In genomic region chr9:106123599-106123998, GRCm38 (mm10) we compare ENCODE assay signal across 9 mouse cellular contexts. TPM values are rescaled to one million over a fixed set of nuclear protein-coding genes. Genes with fewer than 3 reads are reported as not detected.
A peak's percentile ranks its signal among the peaks of the same experiment; 100 is the strongest.
DNase-seq lines count a peak whose midpoint lies in the region; ATAC-seq and TF ChIP-seq lines count a peak whose summit lies in the region.
"Had no signal": no experiment of that assay in that cellular context is flagged by ENCODE, and none has a peak within 500 bp of the region (broad histone marks: within the 10 kb centered on the region; RNA-seq: fewer than 3 reads in every experiment).

No protein-coding gene starts in this region.

- WGBS in hindbrain, embryonic 11.5 days = 51% methylated on average over 4 of the region's 4 CpGs
- WGBS in hindbrain, embryonic 12.5 days = 50% methylated on average over 4 of the region's 4 CpGs

- no peaks in the 10 kb centered on the region for H3K9me3 ChIP-seq in hindbrain, embryonic 11.5 days (ENCODE audit: control insufficient read depth, low read length)
- H3K9me3 ChIP-seq in hindbrain, embryonic 12.5 days (replicated peaks) = no peaks in the 10 kb centered on the region
- 0 out of 2 replicates have a peak, but pooled peaks cover 3% of the 10 kb centered on the region for H3K9me3 ChIP-seq in E14TG2a.4 (ENCODE audit: low read length)

- no peaks in the 10 kb centered on the region for H3K36me3 ChIP-seq in hindbrain, embryonic 11.5 days (ENCODE audit: control insufficient read depth, insufficient read depth, low read length)
- no peaks in the 10 kb centered on the region for H3K36me3 ChIP-seq in hindbrain, embryonic 12.5 days
- H3K36me3 ChIP-seq in E14TG2a.4 (ENCODE audit: insufficient read depth, low read length) = no peaks in the 10 kb centered on the region
- H3K36me3 ChIP-seq: limb, embryonic 12.5 days had no signal

- H3K27ac ChIP-seq in hindbrain, embryonic 11.5 days (ENCODE audit: low read depth, low read length) = no peak overlapping the region
- no peak overlapping the region for H3K27ac ChIP-seq in hindbrain, embryonic 12.5 days
- H3K27ac ChIP-seq: limb, embryonic 12.5 days had no signal

- H3K4me1 ChIP-seq in hindbrain, embryonic 11.5 days (replicated peaks; ENCODE audit: control insufficient read depth, insufficient read depth, low read length) = peaks cover 12% of the 10 kb centered on the region; the same call in 1 of the 2 replicates
- H3K4me1 ChIP-seq in hindbrain, embryonic 12.5 days = peaks cover 19% of the 10 kb centered on the region
- peaks cover 17% of the 10 kb centered on the region for H3K4me1 ChIP-seq in E14TG2a.4 (replicated peaks; ENCODE audit: low read depth, low read length)

- H3K27me3 ChIP-seq in hindbrain, embryonic 11.5 days (ENCODE audit: control insufficient read depth, insufficient read depth, low read length) = no peaks in the 10 kb centered on the region
- no peaks in the 10 kb centered on the region for H3K27me3 ChIP-seq in hindbrain, embryonic 12.5 days
- H3K27me3 ChIP-seq in E14TG2a.4 (ENCODE audit: insufficient read depth, low read length) = no peaks in the 10 kb centered on the region
- H3K27me3 ChIP-seq: limb, embryonic 12.5 days had no signal

- H3K4me2 ChIP-seq in hindbrain, embryonic 11.5 days (replicated peaks; ENCODE audit: low read depth, low read length) = no peak overlapping the region
- no peak overlapping the region for H3K4me2 ChIP-seq in hindbrain, embryonic 12.5 days (replicated peaks)
- H3K4me2 ChIP-seq: limb, embryonic 12.5 days had no signal

- no peak for ATAC-seq in hindbrain, embryonic 11.5 days (ENCODE audit: low FRiP score)
- no peak for ATAC-seq in hindbrain, embryonic 12.5 days (ENCODE audit: low FRiP score)
- peak; percentile 81; the same call in 1 of the 2 replicates for ATAC-seq in megakaryocyte-erythroid progenitor cell, adult 5-6 weeks (replicated peaks; ENCODE audit: low FRiP score, low TSS enrichment, poor library complexity, severe bottlenecking)

- no peak overlapping the region for H3K4me3 ChIP-seq in hindbrain, embryonic 11.5 days (ENCODE audit: low read depth, low read length)
- H3K4me3 ChIP-seq in hindbrain, embryonic 12.5 days = no peak overlapping the region
- H3K4me3 ChIP-seq in E14TG2a.4 (replicated peaks; ENCODE audit: low read length) = no peak overlapping the region
- H3K4me3 ChIP-seq: erythroblast, embryonic 14.5 days; limb, embryonic 12.5 days had no signal

- TF ChIP-seq CTCF in E14TG2a.4 (conservative IDR thresholded peaks at IDR 0.05; ENCODE audit: low read length) = peak; percentile 50

- H3K9ac ChIP-seq in hindbrain, embryonic 11.5 days (ENCODE audit: low read depth, low read length) = no peak overlapping the region
- no peak overlapping the region for H3K9ac ChIP-seq in hindbrain, embryonic 12.5 days
- H3K9ac ChIP-seq: limb, embryonic 12.5 days had no signal

- DNase-seq in hindbrain, embryonic 11.5 days (ENCODE audit: low spot score) = peak; percentile 52
- peak; percentile 23 for DNase-seq in T-cell, adult 2 months (ENCODE audit: low spot score)
- peak; percentile 58 for DNase-seq in induced T-regulatory cell, adult 2 months (ENCODE audit: low read depth)
- DNase-seq in neural tube, embryonic 10.5 days (ENCODE audit: extremely low spot score, low spot score) = no peak

RNA-seq across cellular contexts. Expression of gene Col6a4, which starts 27.0 kb away (rescaled TPM):
- polyA plus RNA-seq in hindbrain, embryonic 11.5 days (2014; fragmentation: Nextera tagmentation; extraction: Ambion mirVana) = 0.19 and 0.21 TPM in 2 replicates
- polyA plus RNA-seq in hindbrain, embryonic 12.5 days (2016; fragmentation: Nextera tagmentation; extraction: Ambion mirVana) = 0.07 and 0.37 TPM in 2 replicates
- total RNA-seq in megakaryocyte-erythroid progenitor cell, adult 5-6 weeks (2014; fragmentation: Nextera tagmentation) = not detected in 2 replicates
- not detected in 2 replicates for total RNA-seq in megakaryocyte-erythroid progenitor cell, adult 5-6 weeks (2017)
- polyA plus RNA-seq: erythroblast, embryonic 14.5 days had no signal

RNA-seq across cellular contexts. Expression of gene Glyctk, which starts 34.3 kb away (rescaled TPM):
- 3.9 and 4.9 TPM in 2 replicates for polyA plus RNA-seq in hindbrain, embryonic 11.5 days (2014; fragmentation: Nextera tagmentation; extraction: Ambion mirVana)
- polyA plus RNA-seq in hindbrain, embryonic 12.5 days (2016; fragmentation: Nextera tagmentation; extraction: Ambion mirVana) = 5.1 and 5.6 TPM in 2 replicates
- 0.90 and 1.6 TPM in 2 replicates for total RNA-seq in megakaryocyte-erythroid progenitor cell, adult 5-6 weeks (2014; fragmentation: Nextera tagmentation)
- total RNA-seq in megakaryocyte-erythroid progenitor cell, adult 5-6 weeks (2017) = 1.5 and 3.0 TPM in 2 replicates

RNA-seq across cellular contexts. Expression of gene Wdr82, which starts 47.1 kb away (rescaled TPM):
- polyA plus RNA-seq in hindbrain, embryonic 11.5 days (2014; fragmentation: Nextera tagmentation; extraction: Ambion mirVana) = 32.7 and 32.8 TPM in 2 replicates
- 34.1 and 38.9 TPM in 2 replicates for polyA plus RNA-seq in hindbrain, embryonic 12.5 days (2016; fragmentation: Nextera tagmentation; extraction: Ambion mirVana)
- total RNA-seq in megakaryocyte-erythroid progenitor cell, adult 5-6 weeks (2014; fragmentation: Nextera tagmentation) = 65.2 and 70.8 TPM in 2 replicates
- 88.0 and 89.2 TPM in 2 replicates for total RNA-seq in megakaryocyte-erythroid progenitor cell, adult 5-6 weeks (2017)
